Comparison of ENCODE assay signal across 12 mouse cellular contexts in genomic region chr1:80823953-80824352, GRCm38 (mm10).
A peak's percentile ranks its signal among the peaks of the same experiment; 100 is the strongest.
DNase-seq lines count a peak whose midpoint lies in the region; ATAC-seq lines count a peak whose summit lies in the region.
"Had no signal": no experiment of that assay in that cellular context is flagged by ENCODE, and none has a peak within 500 bp of the region (broad histone marks: within the 10 kb centered on the region; RNA-seq: fewer than 3 reads in every experiment).

No protein-coding gene starts in this region.

- no peak overlapping the region for H3K4me2 ChIP-seq in hindbrain, embryonic 15.5 days
- H3K4me2 ChIP-seq: limb, embryonic 15.5 days had no signal

- H3K27me3 ChIP-seq in hindbrain, embryonic 15.5 days = no peaks in the 10 kb centered on the region
- H3K27me3 ChIP-seq: limb, embryonic 15.5 days had no signal

- no peak overlapping the region for H3K9ac ChIP-seq in hindbrain, embryonic 15.5 days
- H3K9ac ChIP-seq: limb, embryonic 15.5 days had no signal

- H3K4me1 ChIP-seq in hindbrain, embryonic 15.5 days (replicated peaks) = no peaks in the 10 kb centered on the region
- H3K4me1 ChIP-seq: limb, embryonic 15.5 days had no signal

- H3K9me3 ChIP-seq in hindbrain, embryonic 15.5 days = no peaks in the 10 kb centered on the region
- H3K9me3 ChIP-seq: limb, embryonic 15.5 days had no signal

- 0 out of 2 replicates have a peak, but pooled peaks have one; percentile 23 for ATAC-seq in hindbrain, embryonic 15.5 days (ENCODE audit: low FRiP score, low read depth)
- ATAC-seq: forebrain, embryonic 14.5 days had no signal

- peak; percentile 43 for DNase-seq in adrenal gland, postnatal 10 days
- DNase-seq in adrenal gland, postnatal 25 days = no peak
- peak; percentile 51 for DNase-seq in layer of hippocampus, adult 11-12 months (ENCODE audit: low spot score)
- no peak for DNase-seq in layer of hippocampus, adult 9-10 months (ENCODE audit: low spot score)
- DNase-seq in MN1 (ENCODE audit: low spot score) = peak; percentile 28
- DNase-seq in urinary bladder, adult 18-20 months (ENCODE audit: low spot score in 2 of 2) = no peak
- no peak for DNase-seq in lung, postnatal 25 days (ENCODE audit: low spot score)
- DNase-seq: kidney, adult 18-20 months; thymus, adult 18-20 months had no signal

- H3K36me3 ChIP-seq in hindbrain, embryonic 15.5 days = no peaks in the 10 kb centered on the region
- H3K36me3 ChIP-seq: limb, embryonic 15.5 days had no signal

- 29% methylated on average over 3 of the region's 3 CpGs for WGBS in hindbrain, embryonic 15.5 days

- H3K4me3 ChIP-seq in hindbrain, embryonic 15.5 days = no peak overlapping the region
- H3K4me3 ChIP-seq: limb, embryonic 15.5 days had no signal

- H3K27ac ChIP-seq in hindbrain, embryonic 15.5 days (replicated peaks) = no peak overlapping the region
- H3K27ac ChIP-seq: limb, embryonic 15.5 days had no signal

Comparison
In these comparisons a context has a peak if more than half of its experiments do, and no peak if none do; other contexts are left out.
1. DNase-seq: peak in adrenal gland, postnatal 10 days (single experiment), layer of hippocampus, adult 11-12 months (single experiment) and MN1 (single experiment); none in adrenal gland, postnatal 25 days (single experiment), layer of hippocampus, adult 9-10 months (single experiment), urinary bladder, adult 18-20 months (0 of 2) and lung, postnatal 25 days (single experiment).